Mouse (Mus musculus): Measurements from ENCODE around the gene Ammecr1.

Ammecr1 gene

DNA sequence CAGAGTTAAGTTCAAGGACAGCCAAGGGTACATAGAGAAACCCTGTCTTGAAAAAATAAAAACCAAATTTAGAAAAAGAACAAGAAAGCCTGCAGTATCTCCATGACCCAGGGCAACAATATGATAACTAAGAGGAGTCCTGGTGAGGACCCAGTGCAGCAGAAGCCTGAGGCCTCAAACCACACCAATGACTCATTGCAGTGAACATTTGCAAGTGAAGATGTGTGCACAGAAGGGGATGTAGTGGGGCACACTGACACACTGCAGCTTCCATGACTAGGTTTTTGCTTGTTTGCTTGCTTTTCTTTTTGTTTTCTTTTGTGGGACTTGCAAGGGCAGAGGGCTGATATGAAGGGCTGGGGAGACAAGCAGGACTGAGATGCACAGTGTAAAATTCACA lies 52.3 kb downstream of the Ammecr1 start:
- DNase-seq (ENCODE audit: low spot score): no peak

DNA sequence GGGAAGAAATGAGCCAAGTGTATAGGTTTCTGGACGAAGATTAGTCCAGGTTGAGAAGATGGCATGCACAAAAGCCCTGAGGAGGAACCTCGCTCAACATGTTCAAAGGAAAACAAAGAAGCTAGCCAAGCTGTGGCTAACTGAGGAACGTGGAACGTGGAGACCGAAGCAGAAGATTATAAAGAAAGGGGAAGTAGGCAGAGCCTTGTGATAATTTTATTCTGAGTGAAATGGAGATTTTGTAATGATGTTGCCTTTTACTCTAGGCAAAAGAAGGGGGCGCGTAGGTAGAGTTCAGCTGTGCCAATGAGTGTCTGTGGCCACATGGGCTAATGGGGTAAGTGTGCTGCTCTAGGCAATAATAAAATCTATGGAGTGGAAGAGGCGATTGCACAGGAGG lies 62.7 kb downstream of the Ammecr1 start:
- no peak for DNase-seq (ENCODE audit: low spot score)

GRCm38 (mm10) chrX:142902599-142902998 lies 63.9 kb downstream of the Ammecr1 start:
- DNase-seq (ENCODE audit: low spot score): no peak

DNA sequence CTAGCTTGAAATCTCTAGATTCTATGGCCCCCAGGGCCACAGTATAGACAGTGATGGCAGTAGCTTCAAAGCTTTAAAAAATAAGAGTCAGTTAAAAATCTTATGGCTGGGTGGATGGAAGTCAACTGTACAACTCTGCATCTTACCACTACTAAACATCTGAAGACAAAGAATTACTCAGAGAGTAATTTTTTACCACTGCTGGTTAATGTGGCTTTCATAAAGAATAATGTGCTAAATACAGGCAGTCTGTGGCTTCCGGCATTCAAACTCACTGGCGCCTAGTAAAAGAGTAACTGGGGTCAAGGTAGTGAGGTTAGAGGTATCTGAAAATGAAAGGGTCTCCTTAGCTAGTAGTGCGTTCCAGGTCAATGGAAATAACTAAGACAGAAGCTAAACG lies 64.6 kb downstream of the Ammecr1 start:
- no peak for DNase-seq (ENCODE audit: low spot score)

DNA sequence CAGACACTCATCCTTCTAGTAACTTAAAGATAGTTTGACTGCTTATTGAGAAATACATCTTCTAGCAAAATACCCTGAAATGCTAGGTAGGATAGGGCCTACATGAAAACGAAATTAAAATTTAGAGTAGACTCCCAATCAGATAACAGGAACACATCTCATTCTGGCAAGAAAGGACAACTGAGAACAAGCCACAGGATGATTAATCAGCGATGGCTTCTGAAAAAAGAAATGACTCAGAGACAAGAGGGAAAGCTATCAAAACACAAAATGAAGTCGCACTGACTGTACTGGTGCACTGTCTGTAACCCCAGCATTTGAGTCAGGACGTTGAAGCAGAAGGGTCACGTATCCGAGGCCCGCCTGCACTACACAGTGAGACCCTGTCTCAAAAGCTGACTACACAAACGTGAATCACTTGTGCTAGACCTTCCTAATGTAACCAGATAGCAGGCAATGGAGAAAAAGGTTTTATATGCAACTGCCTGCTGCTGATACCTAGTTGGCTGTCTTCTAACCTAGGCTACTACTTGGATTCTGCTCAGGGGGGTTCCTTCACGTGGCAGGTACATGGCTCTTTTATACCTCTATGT lies 68.1 kb downstream of the Ammecr1 start:
- DNase-seq (ENCODE audit: low spot score): no peak

DNA sequence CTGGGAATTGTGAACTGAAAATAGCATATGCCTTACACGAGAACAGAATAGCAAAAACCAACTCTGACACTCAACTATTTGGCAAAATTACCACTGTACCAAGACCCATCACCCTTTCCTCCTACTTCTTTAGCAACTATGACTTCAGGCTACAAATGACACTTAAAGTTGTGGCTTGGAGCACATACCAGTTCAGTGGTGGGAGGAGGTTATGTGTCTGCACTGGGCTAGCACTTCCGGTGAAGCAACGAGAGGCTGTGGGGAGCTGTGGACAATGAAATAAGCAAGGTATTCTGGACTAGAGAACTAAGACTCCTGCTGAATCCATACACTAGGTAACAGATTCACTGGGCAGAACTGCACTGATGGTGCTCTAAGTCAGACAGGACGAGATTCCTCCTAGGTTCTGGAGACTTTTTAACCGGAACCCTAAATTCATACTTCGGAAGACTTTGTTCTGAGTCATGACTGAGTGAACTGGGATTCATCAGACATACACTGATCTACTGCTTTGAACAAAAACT lies 69.0 kb downstream of the Ammecr1 start:
- DNase-seq (ENCODE audit: low spot score): no peak

DNA sequence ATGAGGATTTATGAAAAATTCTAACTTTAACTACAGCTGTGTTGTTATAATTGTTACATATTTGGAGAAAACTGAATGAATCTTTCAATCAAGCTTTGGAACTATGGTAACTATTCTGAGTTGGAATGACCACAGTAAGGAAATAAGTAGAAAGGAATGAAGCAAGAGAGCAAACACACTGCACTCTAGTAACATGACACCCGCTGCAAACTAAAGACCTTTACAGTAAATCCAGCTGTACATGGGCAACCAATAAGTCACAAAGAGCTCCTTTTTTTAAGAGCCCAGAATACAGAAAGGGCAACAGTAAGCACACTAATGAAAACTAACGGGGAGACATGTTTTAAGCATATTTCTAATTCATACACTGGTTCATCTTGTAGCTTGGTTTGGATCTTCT lies 71.2 kb downstream of the Ammecr1 start:
- DNase-seq (ENCODE audit: low spot score): no peak

- no peak for DNase-seq (ENCODE audit: low spot score)
Measured at GRCm38 (mm10) chrX:142885962-142886361, 80.6 kb downstream of the Ammecr1 start.

GRCm38 (mm10) chrX:142883593-142883992 lies 82.9 kb downstream of the Ammecr1 start:
- no peak for DNase-seq (ENCODE audit: low spot score)

- DNase-seq (ENCODE audit: low spot score): no peak
Measured at GRCm38 (mm10) chrX:142882255-142882654, 84.3 kb downstream of the Ammecr1 start.

DNA sequence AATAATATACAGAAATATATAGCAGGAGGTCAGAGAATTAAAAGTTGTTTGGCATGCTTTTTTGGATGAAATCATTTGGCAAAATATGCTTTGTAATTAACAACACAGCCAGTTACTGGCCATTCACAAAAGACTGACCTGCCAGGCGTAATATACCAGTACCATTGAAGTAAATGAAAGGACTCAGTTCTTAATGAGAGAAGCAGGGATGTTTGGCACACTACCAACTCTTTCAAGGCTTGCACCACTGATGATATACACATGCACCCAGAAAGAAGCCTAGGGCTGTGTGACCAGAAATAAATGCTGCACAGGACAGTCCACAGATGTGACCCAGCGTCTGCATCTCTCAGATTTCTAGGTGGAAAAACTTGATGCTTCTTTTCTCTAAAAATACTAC lies 96.7 kb downstream of the Ammecr1 start:
- no peak for DNase-seq (ENCODE audit: low spot score)

DNA sequence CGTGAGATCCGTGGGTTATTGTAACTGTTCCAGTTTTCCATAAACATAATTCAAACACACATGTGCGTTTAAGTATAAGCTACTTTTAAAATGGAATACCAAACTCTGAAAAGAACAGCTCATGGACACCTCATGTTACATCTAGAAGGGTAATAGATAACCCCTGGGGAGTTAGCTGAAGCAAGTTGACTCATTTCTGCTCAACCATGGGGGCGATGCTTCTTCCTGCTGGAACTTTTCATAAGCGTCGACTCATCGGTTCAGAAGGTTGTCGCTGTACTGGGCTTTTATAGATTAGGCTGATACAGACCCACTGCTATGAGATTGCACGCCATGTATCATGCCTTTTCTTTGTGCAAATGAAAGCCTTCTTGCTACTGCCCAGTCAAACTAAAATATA lies 118.5 kb downstream of the Ammecr1 start:
- no peak for DNase-seq (ENCODE audit: low spot score)

DNA sequence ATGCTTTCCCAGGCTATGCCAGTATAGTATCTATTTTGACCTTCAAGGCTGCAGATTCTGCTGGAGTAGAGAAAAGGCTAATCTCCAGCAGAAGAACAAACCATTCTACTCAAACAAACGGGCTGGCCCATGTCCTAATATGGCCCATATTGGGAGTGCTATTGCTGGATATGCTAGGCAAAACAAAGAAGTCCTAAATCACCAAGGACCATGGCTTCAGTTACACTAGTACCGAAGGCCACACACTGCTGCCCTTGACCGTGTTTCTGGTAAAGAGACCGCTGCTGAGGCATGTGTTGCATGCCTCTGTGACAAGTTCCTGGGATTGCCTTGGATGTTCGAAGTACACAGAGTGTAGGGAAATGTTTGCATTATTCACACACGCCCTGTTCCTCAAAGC lies 120.3 kb downstream of the Ammecr1 start:
- DNase-seq (ENCODE audit: low spot score): no peak

GRCm38 (mm10) chrX:142841916-142842315 lies 124.6 kb downstream of the Ammecr1 start:
- no peak for DNase-seq (ENCODE audit: low spot score)

- DNase-seq (ENCODE audit: low spot score): no peak
Measured at GRCm38 (mm10) chrX:142839411-142839810, 127.1 kb downstream of the Ammecr1 start.

DNA sequence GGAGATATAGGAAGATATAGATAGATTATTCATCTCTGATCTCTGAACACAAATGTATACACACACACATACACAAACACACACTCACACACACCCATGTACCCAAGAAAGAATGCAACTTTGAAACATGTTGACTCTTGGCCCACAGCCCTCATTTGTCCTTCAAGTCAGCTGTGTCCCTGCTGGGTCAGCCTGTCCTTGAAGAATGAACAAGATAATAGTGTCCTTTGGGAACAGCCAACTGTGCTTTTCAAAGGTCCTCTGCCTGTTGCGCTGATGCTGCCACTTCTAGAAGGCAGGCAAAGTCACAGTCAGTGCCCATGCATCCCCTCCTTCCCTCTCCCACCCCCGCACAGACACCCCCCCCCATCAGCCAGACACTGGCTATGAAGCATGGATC lies 127.7 kb downstream of the Ammecr1 start:
- no peak for DNase-seq (ENCODE audit: low spot score)

DNA sequence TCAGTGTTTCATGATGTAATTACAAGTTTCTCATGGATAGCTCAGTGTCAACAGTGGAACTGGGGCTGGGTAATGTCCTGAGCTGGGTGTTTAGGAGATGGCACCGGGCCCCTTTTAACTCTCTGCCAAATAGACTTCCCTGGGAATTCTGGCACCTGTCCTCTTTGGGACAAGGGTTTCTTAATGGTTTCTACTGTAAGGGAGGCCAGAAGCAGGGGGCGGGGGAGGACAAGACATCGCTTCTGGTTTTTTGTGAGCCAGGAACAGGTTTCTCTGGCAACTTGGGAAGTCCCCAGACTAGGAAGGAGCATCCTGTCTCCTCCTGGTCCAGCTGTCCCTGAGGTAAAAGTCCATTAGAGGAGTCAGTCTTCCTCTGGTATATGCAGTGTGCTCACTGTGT lies 129.2 kb downstream of the Ammecr1 start:
- DNase-seq (ENCODE audit: low spot score): no peak

DNA sequence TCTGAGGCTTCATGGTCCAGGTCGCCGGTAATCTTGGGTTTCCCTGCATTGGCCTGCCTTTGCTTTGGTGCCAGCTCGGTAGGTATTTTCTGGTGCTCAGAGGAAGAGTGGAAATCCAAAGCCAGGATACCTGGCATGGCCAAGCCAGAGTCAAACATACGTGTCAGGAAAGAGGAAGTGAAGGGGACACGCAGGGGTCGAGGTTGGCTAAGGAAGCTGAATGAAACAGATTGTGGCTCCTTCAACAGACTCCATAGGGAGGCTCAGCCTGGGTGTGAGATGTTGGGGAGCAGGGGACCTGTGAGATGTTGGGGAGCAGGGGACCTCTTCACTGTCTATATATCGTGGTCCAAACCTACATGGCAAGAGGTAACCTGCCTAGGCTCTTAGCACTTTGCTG lies 130.1 kb downstream of the Ammecr1 start:
- DNase-seq (ENCODE audit: low spot score): no peak

DNA sequence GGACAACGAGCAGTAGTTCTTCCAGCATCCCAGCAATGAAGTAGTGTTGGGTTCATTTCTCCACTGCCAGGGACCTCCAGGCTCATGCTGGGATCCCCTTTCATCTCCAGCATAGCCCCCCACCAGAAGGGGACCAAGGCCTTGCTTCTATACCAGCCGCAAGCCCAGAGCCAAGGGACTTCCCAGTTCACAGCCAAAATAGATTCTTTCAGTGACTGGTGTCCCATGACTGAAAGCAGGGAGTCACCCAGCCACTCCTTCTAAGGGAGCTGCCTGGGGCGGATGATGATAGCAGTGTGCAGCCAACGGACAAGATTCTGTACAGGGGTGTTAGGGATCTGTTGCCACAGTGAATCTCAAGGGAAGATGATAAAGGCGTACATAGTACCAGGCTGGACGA lies 131.7 kb downstream of the Ammecr1 start:
- DNase-seq (ENCODE audit: low spot score): no peak

DNA sequence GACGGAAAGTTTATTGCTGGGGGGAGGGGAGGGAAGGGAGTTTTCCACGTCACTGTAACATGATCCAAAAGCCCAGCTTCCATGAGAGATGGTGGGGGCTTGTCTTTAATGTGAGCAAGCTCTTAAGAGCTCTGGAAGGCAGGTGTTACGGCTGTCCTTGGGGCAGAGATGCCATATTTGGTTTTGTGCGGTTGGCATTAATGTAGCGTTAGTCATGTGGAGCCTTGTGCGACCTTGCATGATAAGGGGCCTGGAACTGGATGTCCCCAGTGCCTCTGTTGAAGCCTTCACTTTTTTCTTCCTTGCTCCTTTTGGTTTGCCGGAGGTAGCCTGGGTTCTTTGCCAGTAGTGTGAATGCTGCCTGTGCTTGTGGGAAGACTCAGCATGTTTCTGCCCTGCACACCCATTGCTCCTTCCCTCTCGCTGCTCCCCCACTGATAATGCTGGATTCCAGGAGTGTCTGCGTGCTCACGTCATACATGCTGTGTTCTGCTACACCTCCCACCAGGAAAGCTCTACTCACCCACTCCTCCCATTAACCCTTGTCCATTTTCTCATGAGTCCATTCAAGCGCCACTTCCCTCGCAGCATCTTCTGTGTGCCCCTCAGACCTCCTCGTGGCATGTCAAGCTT lies 133.2 kb downstream of the Ammecr1 start:
- DNase-seq (ENCODE audit: low spot score): no peak

DNA sequence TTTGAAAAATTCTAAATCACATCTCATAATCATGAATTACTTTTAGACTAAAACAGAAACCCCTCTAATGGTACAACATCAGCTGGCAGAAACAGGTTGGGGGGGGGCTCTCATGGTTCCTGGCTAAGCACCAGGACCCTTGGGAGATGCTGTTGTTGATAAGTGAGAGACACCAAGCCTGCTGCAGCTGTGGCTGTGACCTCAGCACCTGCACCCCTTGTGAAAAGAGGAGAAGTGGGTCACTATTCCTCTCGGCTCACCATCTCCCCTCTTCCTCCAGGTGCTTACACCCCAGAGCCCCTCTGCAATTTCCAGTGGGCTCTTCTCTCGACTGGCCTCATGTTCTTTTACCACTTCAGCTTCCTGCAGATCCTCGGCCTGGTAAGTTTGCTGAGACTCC lies 134.3 kb downstream of the Ammecr1 start:
- DNase-seq (ENCODE audit: low spot score): no peak

GRCm38 (mm10) chrX:142830572-142830971 lies 136.0 kb downstream of the Ammecr1 start:
- DNase-seq (ENCODE audit: low spot score): no peak

DNA sequence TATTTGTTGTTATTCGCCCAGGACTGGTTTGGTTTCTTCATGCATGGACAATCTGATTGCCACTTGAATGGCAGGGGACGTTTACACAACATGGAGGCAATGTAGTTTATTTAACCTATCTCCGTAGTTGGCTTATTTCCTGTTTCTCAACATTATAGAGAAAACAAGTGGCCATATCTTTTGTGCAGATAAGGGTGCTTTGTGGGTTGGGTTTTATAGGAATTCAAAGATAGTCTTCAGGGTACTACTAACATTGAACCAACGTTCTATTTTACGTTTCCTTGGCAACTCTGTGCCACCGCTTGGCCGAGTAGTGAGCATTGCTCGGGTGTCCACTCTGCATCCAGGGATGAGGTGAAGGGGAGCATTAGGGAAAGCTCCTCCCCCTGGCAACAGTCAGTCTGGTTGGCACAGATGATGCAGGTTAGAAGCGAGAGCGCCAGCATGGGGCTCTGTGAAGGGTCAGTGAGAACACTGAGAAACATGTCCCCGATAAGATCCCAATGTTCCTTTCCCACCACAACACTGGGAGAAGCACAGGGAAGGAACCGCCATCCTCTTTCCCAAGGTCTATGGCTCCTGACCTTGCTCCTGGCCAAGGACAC lies 136.6 kb downstream of the Ammecr1 start:
- no peak for DNase-seq (ENCODE audit: low spot score)

- DNase-seq (ENCODE audit: low spot score): no peak
Measured at GRCm38 (mm10) chrX:142829267-142829666, 137.3 kb downstream of the Ammecr1 start.
